Mouse (Mus musculus) left cerebral cortex, adult 2 months (tissue): ENCODE results near the gene Stk11. TPM values are rescaled to one million over a fixed set of nuclear protein-coding genes. Genes with fewer than 3 reads are reported as not detected.

Experiments
- DNase-seq, 2 experiments: peaks; one replicate each; pipeline ENCODE4 v3.0.0; 2021 to 2022; ENCODE audit warnings: low spot score in 2 of 2, mixed read lengths in 1 of 2; ENCODE audit errors: extremely low spot score in 1 of 2
- H3K27ac ChIP-seq: fragments of 200-600 bp; 2 replicates; pipeline ENCODE4 v1.8.1; 2022
- H3K4me3 ChIP-seq: fragments of 200-600 bp; 2 replicates; pipeline ENCODE4 v1.8.1; 2022
- CTCF ChIP-seq: fragments of 200-600 bp; IDR thresholded peaks from 2 replicates; pipeline ENCODE4 v1.8.1; 2022; ENCODE audit warnings: antibody characterized with exemption, mild to moderate bottlenecking, moderate library complexity
- intact Hi-C: fragments of 180-260 bp; cut with DNase I; formaldehyde crosslinking; loops from one replicate; pipeline ENCODE4 v1.15.1; 2025
- total RNA-seq, 2 experiments: library from RNA; stranded (reverse); gene quantifications; 2 replicates each; pipeline ENCODE4 v1.2.3; 2021

Stk11 gene
- total RNA-seq, 2 experiments from 2014 or later, result 102 to 106 TPM

- no peak for DNase-seq
- no peak for TF ChIP-seq CTCF
- intact Hi-C loops, result no loop called here
These were observed 14.6 kb upstream of the Stk11 start for GRCm38 (mm10) chr10:80100982-80101381.

GRCm38 (mm10) chr10:80102216-80102915, 13.2 kb upstream of the Stk11 start:
- Histone ChIP-seq H3K27ac (peak overlapping the region; percentile 93), H3K4me3 (peak overlapping the region; percentile 98)
- TF ChIP-seq CTCF, result no peak
- DNase-seq, result peak; percentile 82 to 85
- intact Hi-C loops, result no loop called here

More at GRCm38 (mm10) chr10:80100982-80101381, 14.6 kb upstream of the Stk11 start:
- Histone ChIP-seq H3K4me3 (no peak overlapping the region), H3K27ac (no peak overlapping the region)

GRCm38 (mm10) chr10:80103032-80103431, 12.6 kb upstream of the Stk11 start:
- TF ChIP-seq CTCF, result no peak
- Histone ChIP-seq H3K27ac (peak overlapping the region; percentile 93), H3K4me3 (no peak overlapping the region)
- DNase-seq, result no peak
- intact Hi-C loops, result no loop called here

DNA sequence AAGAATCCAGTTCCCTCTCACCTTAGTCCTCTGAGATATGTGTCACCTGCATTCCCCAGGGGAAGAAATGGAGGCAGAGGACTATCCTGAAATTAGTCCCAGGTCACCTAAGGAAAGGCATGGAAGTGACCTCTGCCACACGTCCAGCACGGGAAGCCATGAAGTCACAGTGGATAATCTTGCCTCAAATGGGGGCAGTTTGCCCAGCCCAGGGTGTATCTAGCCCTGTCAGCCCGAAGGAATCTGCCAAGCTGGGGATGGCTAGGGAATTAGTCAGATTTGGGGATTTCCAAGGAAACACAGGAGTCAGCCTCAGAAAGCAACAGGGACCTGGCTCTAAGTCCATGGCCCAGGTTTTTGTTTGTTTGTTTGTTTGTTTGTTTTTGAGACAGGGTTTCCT, 11.4 kb upstream of the Stk11 start:
- no peak for TF ChIP-seq CTCF
- no peak overlapping the region for H3K4me3 ChIP-seq
- no peak overlapping the region for H3K27ac ChIP-seq

GRCm38 (mm10) chr10:80105460-80105859, 10.1 kb upstream of the Stk11 start, which contains the start of gene Sbno2:
Gene Sbno2 (minus strand): TSS chr10:80105571.
- no peak within 1 kb of the TSS for H3K27ac ChIP-seq
- no peak within 1 kb of the TSS for H3K4me3 ChIP-seq
- TF ChIP-seq CTCF, result no peak
- intact Hi-C loops, result no loop called here
- no peak for DNase-seq

More for the DNA sequence above, 11.4 kb upstream of the Stk11 start:
- intact Hi-C loops, result no loop called here
- no peak for DNase-seq

DNA sequence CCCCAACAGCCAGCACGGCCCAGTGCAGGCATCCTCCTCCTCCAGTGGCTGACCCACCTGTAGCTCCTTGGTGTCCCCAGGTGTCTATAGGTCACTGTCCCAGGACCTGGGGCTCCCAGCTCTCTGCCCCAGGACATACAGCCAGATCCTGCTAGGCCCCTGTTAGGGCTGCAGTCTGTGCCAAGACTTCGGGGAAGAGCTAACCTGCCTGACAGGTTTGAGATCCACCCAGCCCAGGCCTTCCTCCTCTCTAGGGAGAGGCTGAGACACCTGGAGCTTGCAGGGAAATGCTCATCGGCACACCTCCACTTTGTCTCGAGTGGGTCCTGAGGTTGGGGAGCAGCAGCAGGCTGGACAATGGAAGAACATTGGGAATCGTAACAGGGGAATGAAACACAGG, 9.7 kb upstream of the Stk11 start:
- intact Hi-C loops, result no loop called here
- no peak overlapping the region for H3K27ac ChIP-seq
- H3K4me3 ChIP-seq, result no peak overlapping the region
- TF ChIP-seq CTCF, result no peak
- no peak for DNase-seq

DNA sequence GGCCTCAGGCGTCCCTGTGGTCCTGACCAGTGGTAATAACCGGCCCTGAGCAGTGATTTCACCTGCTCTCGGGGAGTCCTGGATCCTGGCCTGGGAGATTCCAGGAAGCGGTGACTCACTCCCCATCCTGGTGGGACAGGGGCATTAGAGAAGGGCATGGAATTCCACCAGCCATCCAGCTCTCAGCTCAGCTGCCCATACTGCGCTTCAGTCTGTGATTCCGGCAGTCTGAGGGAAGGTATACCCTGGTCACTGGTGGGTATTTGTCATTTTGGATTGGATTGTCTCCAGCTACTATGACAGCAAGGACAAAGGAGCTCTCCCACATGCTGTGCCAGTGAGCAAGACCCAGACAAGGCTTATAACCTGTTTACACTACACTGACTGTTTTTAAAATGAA, 7.9 kb upstream of the Stk11 start:
- intact Hi-C loops, result no loop called here

GRCm38 (mm10) chr10:80114341-80115284, 990 bp upstream of the Stk11 start:
- TF ChIP-seq CTCF, result peak; percentile 98
- intact Hi-C loops, result loop anchor here (2.0 kb wide), 2 partner anchors 60 to 130 kb away; partner anchors contain the start of gene Tmem259
- peak overlapping the region; percentile 83 for H3K27ac ChIP-seq
- peak overlapping the region; percentile 64 for H3K4me3 ChIP-seq
- DNase-seq, result peak; percentile 85 to 92

More for the DNA sequence above, 7.9 kb upstream of the Stk11 start:
- H3K4me3 ChIP-seq, result no peak overlapping the region
- no peak overlapping the region for H3K27ac ChIP-seq
- DNase-seq, result no peak
- TF ChIP-seq CTCF, result no peak

DNA sequence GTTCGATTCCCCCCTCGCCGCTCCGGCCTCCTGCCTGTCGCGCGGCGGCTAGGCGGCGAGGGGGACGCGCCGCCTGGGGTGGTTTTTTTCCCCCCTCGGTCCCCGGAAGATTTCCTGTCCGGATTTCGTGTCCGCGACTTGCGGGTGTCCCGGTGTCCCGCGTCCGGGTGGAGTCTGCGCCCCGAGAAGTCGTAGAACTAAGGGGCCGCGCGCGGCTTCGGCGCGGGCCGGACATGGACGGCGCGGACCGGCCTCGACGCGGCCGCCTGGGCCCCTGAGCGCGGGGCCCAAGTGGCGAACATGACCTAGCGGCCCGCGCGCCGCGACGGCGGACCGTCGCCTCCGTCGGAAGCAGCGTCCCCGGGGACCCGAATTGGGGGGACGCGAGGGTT, 337 bp downstream of the Stk11 start:
- intact Hi-C loops, result loop anchor here (2.0 kb wide), 2 partner anchors 61 to 131 kb away; partner anchors contain the start of gene Tmem259
- no peak for TF ChIP-seq CTCF
- H3K27ac ChIP-seq, result peak overlapping the region; percentile 90
- no peak for DNase-seq
- peak overlapping the region; percentile 94 for H3K4me3 ChIP-seq

DNA sequence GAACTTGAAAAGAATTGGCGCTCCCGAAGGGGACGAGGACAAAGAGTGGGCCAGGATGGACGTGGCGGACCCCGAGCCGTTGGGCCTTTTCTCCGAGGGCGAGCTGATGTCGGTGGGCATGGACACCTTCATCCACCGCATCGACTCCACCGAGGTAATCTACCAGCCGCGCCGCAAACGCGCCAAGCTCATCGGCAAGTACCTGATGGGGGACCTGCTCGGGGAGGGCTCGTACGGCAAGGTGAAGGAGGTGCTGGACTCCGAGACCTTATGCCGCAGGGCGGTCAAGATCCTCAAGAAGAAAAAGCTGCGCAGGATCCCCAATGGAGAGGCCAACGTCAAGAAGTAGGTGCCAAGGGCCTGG, 942 bp downstream of the Stk11 start:
- intact Hi-C loops, result no loop called here
- Histone ChIP-seq H3K27ac (peak overlapping the region; percentile 90), H3K4me3 (peak overlapping the region; percentile 94)
- no peak for TF ChIP-seq CTCF
- no peak for DNase-seq

- no peak; the same call in 1 of the 2 replicates for TF ChIP-seq CTCF
- peak overlapping the region; percentile 90 for H3K27ac ChIP-seq
- H3K4me3 ChIP-seq, result peak overlapping the region; percentile 94
- DNase-seq, result no peak
- intact Hi-C loops, result loop anchor here (1.0 kb wide), 1 partner anchor 22 kb away; no protein-coding TSS in a partner anchor
These were observed 1.5 kb downstream of the Stk11 start for GRCm38 (mm10) chr10:80116927-80117691.
